Mouse (Mus musculus): ENCODE results near the gene Lyz1.
"Not testable (repeated sequence)": the region's sequence is repeated elsewhere in the genome, so short reads cannot be mapped to it uniquely, and the experiment has no call there.

Gene Lyz1

GRCm38 (mm10) chr10:117287226-117287850 lies 5.3 kb downstream of the Lyz1 start:
- DNase-seq (ENCODE audit: low read depth, low spot score), result no peak

GRCm38 (mm10) chr10:117286366-117286970 lies 6.2 kb downstream of the Lyz1 start:
- no peak for DNase-seq (ENCODE audit: low read depth, low spot score)

GRCm38 (mm10) chr10:117285584-117285983 lies 7.1 kb downstream of the Lyz1 start:
- DNase-seq (ENCODE audit: low read depth, low spot score), result not testable (repeated sequence)

GRCm38 (mm10) chr10:117284578-117285520 lies 7.8 kb downstream of the Lyz1 start:
- DNase-seq (ENCODE audit: low read depth, low spot score), result no peak

- no peak for DNase-seq (ENCODE audit: low read depth, low spot score)
These were observed 8.6 kb downstream of the Lyz1 start for GRCm38 (mm10) chr10:117283871-117284577.

- DNase-seq (ENCODE audit: low read depth, low spot score), result not testable (repeated sequence)
These were observed 9.5 kb downstream of the Lyz1 start for GRCm38 (mm10) chr10:117283196-117283595.

- DNase-seq (ENCODE audit: low read depth, low spot score), result no peak
These were observed 10.1 kb downstream of the Lyz1 start for GRCm38 (mm10) chr10:117282551-117282950.

GRCm38 (mm10) chr10:117282049-117282448 lies 10.6 kb downstream of the Lyz1 start, which contains the start of gene Lyz2:
Gene Lyz2 (minus strand): TSS chr10:117282321.
- no peak for DNase-seq (ENCODE audit: low read depth, low spot score)

GRCm38 (mm10) chr10:117281381-117281920 lies 11.2 kb downstream of the Lyz1 start:
- no peak for DNase-seq (ENCODE audit: low read depth, low spot score)

- DNase-seq (ENCODE audit: low read depth, low spot score), result no peak
These were observed 12.7 kb downstream of the Lyz1 start for GRCm38 (mm10) chr10:117280000-117280399.

GRCm38 (mm10) chr10:117278510-117278909 lies 14.2 kb downstream of the Lyz1 start:
- DNase-seq (ENCODE audit: low read depth, low spot score), result not testable (repeated sequence)

GRCm38 (mm10) chr10:117277779-117278178 lies 14.9 kb downstream of the Lyz1 start:
- DNase-seq (ENCODE audit: low read depth, low spot score), result not testable (repeated sequence)

- DNase-seq (ENCODE audit: low read depth, low spot score), result no peak
These were observed 16.8 kb downstream of the Lyz1 start for GRCm38 (mm10) chr10:117275681-117276369.

GRCm38 (mm10) chr10:117274645-117275044 lies 18.0 kb downstream of the Lyz1 start:
- DNase-seq (ENCODE audit: low read depth, low spot score), result not testable (repeated sequence)

- DNase-seq (ENCODE audit: low read depth, low spot score), result no peak
These were observed 20.6 kb downstream of the Lyz1 start for GRCm38 (mm10) chr10:117272023-117272422.

GRCm38 (mm10) chr10:117259870-117260269 lies 32.8 kb downstream of the Lyz1 start:
- DNase-seq (ENCODE audit: low read depth, low spot score), result no peak

- DNase-seq (ENCODE audit: low read depth, low spot score), result no peak
These were observed 54.1 kb downstream of the Lyz1 start, which contains the start of gene 9530003J23Rik for GRCm38 (mm10) chr10:117238603-117239002. Gene 9530003J23Rik (minus strand): TSS chr10:117238703.

Data from forelimb bud, embryonic 11.5 days (tissue).